Mouse (Mus musculus) G1E (cell line): ENCODE data around the gene Naa80.

Experiments used
- CTCF ChIP-seq: IDR thresholded peaks from 2 replicates; pipeline ENCODE4 v1.5.1; 2012; ENCODE audit warnings: low read depth, low read length, inconsistent platforms, mixed read lengths
- GATA2 ChIP-seq: IDR thresholded peaks from 2 replicates; pipeline ENCODE4 v1.6.1; 2012; ENCODE audit warnings: low read depth, low read length, inconsistent platforms, borderline replicate concordance

- TF ChIP-seq CTCF, result no peak
- TF ChIP-seq GATA2, result no peak
These were observed 25.0 kb upstream of the Naa80 start for GRCm38 (mm10) chr9:107553541-107554318.
